Mouse (Mus musculus): ENCODE measurements at regions not wholly inside any gene's neighbourhood (a gene's known extent, or its start where the extent isn't known, plus 50 kb on each side); places are given as distances from the start of the nearest gene placed in this dataset.

DNA sequence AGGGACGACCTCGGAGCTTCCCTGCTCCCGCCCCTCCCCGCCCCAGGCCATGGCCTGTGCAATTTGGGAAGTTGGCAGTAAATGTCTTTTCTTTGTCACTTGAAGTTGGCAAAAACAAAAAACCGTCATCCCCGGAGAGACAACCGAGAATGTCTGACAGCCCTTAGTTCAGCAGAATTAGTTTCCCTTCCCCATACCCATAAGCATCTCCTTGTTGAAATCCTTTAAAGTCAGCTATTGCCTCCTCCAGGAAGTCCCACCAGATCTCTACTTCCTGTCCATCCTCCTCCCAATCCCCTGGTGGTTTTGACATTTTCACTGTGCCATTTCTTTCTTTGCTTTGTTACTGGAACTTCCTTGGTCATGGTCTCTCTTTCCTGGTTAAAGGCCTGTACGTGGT lies 54.8 kb downstream of the Foxb1 start:
- no peak for DNase-seq (ENCODE audit: low read depth, low spot score)

DNA sequence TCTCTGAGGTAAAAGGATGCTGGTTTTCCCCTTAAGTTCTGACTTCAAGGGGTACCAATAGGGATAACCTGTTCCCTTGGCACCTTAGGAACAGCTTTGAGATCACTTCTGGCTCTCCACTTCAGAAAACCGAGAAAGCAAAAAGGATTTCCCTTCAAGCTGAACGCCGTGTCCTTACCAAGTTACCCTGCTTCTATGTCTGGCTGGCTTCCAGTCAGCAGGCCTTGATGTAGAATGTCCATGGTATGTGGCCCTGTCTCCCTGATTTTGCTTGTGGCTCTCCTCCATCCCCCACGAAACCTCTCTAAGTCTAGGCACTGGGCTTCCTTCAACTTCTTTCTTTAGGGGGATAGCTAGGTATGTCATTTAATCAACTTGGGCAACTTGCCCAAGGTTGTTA lies 55.7 kb downstream of the Foxb1 start:
- DNase-seq (ENCODE audit: low read depth, low spot score) = no peak

DNA sequence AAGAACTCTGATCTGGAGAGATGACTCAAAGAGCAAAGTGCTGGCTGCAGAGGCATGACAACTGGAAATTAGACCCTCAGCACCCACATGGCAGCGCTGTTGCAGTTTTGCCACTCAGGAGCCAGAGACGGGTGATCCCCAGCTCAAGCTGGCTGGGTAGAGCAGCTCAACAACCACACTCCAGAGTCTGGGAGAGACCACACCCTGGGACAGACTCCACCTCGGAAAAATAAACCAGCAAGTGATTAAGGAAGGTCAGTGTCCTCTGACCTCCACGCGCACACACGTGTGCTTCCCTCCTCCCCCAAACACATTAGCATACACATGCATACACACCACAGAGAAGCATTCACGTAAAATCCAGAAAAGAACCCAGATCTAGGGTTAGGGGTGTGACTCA lies 57.0 kb downstream of the Foxb1 start:
- DNase-seq (ENCODE audit: low read depth, low spot score) = no peak

DNA sequence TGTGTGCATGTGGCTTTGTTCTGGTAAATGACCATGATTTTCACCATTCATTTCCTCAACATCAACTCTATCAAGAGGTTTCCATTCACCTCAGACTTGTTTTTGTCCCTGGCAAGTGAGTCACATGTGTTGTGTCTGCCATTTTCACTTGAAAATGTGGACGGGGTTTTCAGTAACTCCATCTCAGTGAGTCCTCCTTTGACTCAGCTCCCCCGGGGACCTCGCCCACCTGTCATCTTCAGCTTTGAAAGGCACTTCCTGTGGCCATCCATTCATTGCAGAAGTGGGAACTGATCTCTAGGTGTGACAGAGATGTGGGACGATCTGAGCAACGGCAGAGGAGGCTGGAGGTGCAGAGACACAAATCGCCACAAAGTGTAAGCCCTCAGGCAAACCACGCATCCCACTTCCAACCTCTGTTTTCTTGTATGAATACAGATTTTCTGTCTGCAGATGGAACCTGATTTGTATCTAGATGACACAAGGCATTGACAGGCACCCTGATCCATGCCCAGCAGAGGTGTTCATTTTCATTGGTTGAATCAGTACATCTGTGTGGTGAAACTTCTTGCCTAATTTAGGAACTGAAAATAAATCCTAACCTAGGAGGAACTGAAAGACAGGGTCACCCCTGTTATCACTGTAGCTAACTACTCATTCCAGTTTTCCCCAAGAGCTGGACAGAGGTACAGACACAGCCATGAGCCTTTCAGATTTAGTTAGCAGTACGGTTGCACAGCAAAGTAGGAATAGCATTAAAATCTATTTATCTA lies 58.4 kb downstream of the Foxb1 start:
- no peak for DNase-seq (ENCODE audit: low read depth, low spot score)

DNA sequence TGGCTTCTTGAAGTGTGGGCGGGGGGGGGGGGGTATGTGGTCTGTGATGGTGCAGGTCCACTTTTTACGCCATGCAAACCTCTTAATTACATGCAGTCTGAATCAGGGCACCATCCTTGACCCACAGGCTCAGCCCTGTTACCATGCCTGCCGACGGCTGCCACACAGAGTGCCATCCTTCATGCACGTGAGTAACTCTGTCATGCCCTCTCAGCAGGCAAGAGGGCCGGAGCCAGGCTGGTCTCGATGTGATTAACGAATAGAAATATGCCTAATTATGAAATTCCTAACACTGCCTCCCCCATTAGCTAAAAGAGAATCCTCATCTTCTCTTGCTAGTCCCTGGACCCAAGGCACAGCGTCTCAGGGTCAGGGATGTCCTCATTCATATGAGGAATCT lies 60.0 kb downstream of the Foxb1 start:
- DNase-seq (ENCODE audit: low read depth, low spot score) = no peak

DNA sequence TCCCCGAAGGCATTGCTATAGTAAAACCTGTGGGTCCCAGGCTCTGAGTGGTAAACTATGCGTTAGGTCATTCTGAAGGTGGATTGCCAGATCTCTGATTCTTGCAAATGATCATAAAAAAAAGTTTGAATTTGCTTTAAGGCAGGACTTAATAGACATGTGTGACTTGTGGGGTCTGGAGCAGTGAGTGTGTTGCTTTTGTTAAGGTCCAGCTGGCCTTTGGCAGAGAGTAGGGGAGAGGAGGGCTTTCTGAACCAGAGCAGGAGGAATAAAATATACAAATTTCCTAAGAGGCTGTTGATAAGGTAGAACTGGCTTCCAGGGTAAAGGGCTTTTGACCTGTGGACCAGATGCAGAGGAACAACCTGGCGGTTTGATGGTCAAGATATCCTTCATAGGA lies 69.0 kb downstream of the Foxb1 start:
- no peak for DNase-seq (ENCODE audit: low read depth, low spot score)

DNA sequence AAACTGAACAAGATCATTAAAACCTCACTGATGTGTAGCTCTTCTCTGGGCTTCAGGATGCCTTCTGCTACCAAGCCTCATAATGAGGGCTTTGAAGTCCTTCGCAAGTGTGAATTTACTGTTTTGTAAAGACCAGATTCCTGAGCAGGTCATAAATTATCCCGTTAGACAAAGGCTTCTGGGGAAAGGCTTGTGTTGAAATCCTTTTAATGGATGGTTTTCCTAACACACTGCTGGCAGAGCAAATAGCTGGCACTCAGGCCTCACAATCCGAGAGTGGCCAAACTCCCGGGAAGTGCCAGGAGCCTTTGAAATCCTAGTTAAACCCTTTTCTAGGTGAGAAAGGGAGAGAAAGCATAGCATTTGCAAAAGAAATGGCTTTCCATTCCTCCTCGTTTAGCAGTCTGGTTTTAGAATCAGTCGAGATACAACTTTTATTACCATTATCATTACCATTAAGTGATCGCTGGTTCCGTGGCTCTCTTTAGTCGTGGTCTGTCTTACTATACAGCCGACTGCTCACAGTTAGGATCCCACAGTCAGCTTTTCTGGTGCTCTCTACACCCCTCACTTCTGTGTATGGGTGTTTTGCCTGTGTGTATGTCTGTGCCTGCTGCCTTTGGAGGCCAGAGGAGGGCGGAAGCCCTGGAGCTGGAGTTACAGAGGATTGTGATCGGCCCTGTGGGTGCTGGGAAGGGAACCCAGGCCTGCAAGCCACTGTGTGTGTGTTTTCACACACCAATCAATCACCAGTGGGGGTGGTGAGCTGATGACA lies 73.2 kb downstream of the Foxb1 start:
- DNase-seq (ENCODE audit: low read depth, low spot score) = no peak

DNA sequence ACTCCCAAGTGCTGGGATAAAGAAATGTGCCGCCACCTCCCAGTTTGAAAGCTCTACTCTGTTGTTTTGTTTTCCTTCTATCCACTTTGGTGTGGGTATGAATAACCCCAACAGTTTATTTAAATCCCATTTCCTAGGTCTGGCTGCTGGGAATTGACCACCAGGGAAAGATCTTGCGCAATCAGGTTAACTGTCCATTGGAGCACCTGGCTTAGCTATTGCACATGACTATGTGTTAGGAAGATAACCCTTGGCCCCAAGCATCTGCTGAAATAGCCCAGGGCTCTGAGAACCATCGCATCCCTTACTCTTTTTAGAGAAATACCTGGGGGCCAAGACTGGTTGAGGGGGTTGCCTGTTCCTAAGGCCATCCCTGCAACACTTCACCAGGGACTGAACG lies 74.0 kb downstream of the Foxb1 start:
- DNase-seq (ENCODE audit: low read depth, low spot score) = no peak

DNA sequence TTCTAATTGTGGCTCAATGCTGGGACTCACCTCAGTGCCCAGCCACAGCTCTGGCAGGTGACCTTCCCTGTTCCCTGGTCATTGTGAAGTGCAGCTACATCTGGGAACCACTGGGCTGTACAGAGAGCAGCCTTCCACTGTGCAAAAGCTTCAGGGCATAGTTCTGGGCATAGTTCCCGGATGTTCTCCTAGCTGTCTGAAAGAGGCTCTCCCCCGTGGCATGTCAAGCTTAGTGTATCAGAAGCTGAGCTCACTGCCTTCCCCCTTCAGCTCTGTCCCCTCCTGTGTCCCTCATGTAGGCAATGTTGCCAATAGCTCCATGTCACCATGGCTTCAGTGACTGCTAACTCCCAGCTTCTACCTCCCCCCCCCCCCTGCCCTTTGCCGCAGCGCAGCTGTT lies 75.1 kb downstream of the Foxb1 start:
- no peak for DNase-seq (ENCODE audit: low read depth, low spot score)

DNA sequence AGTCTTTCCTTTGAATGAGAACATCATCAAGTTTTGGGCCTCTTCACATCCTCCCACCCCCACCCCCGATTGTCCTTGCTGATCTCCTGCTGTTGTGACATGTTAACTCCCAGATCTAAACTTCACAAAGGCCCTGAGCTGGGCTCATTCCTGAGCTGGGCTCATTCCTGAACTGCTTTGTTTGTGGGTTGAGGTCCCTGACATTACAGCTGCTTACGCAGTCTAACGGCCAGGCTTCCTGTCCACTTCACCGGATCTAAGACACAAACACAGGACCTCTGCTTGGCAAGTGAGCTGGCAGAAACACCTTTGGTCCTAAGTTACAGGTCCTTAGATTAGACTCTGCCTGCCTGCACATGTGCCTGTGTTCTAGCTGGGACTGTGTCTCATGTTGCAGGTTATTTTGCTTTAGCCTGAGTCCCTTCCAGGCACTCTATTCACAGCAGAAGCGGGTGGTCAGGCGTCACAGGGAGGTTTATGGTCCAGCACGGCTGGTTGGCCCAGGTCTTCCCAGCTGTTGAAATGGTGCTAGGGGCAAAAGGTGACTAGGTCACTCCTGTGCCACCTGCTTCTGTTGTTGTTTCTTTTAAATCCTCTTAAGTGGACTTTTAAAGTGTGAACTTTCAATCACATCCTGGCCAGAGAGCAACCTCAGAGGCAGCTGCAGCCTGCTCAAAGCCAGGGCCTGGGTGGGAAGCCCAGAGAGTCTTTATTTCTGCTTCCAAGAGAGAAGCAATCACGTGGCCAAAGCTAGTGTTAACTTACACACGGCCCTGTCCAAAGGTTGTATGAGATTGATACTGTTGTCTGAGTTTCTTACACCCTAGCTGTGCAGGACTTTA lies 79.1 kb downstream of the Foxb1 start:
- DNase-seq (ENCODE audit: low read depth, low spot score) = no peak

DNA sequence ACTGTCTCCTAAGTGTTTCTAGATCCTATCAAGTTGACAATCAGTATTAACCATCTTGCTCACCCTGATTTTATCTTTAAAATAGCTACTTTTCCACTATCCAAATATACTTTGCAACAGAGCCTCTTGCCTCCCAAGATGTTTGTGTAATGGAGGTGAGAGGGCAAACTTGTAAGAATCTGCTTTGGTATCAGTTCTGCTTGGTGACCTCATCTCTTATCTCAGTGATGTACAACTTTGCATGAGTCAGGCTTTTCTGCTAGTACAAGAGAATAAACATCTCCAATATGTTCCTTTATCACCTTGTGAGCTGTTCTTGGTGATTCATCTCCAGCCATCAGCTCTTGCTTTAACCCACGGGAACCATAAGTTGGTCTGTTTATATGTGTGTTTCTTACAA lies 82.1 kb downstream of the Foxb1 start:
- DNase-seq (ENCODE audit: low read depth, low spot score) = no peak

DNA sequence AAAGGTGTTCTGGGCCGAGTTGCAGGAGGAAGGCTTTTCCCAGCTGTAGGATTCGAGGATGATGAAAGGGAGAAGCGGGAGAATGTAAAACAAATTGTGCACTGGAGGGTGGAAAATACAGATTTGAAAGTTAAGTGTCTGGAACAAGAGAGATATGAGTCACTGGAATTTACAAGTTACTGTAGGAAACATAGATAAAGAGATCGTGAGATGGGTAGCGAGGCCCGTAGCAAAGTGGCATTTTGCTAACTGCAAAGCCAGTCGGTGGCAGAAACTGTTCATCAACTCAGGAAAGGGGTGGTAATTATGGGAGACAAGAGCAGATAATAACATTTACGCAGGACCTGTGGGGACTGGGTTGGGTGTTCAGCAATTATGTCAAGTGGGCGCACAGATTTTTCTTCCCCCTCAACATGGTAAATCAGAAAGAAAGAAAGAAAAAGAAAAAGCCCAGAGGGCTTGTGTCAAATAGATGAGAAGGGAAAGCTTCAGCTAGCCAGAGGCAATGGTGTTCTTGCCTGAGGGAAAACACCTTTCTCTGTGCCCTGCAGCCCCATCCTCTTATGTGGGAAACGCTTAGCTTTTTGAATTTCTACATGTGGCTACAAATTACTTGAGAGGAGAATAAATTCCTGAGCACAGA lies 87.2 kb downstream of the Foxb1 start:
- no peak for DNase-seq (ENCODE audit: low read depth, low spot score)

DNA sequence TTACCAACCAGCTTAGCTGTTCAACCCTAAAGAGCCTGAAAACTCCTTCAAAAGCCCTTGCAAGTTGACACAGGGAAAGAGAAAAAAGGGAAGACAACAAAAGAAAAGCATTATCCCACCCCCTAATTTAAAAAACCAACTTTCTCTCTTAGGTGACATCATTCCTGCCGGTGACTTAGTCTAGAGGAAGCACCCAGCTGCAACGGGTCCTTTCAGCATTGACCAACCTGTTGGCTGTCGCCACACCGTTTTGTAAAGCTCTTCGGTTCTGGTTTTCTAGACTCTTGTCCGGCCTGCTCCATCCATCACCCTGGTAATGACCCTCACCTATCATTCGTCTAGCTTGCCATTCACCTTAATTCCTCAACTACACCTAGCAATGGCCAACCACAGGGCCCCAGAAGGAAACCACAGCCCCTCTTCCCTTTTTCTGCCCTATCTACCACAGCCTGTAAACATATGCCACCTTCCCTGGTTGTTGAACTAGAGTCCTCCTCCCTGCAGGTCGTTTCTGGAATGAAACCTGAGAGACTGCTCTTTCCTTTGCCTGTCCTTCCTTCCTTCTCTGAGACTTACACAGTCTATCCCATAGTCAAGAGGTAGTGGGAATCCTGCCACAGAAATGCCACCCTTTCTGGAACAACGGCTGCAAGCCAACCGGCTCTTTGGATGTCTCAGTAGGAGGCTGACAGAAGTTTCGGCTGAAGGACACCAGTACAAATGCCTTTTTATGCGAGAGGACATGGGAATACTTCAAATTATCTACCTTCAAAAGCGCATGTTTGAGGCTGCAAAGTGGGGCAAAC lies 87.9 kb downstream of the Foxb1 start:
- DNase-seq (ENCODE audit: low read depth, low spot score) = no peak

DNA sequence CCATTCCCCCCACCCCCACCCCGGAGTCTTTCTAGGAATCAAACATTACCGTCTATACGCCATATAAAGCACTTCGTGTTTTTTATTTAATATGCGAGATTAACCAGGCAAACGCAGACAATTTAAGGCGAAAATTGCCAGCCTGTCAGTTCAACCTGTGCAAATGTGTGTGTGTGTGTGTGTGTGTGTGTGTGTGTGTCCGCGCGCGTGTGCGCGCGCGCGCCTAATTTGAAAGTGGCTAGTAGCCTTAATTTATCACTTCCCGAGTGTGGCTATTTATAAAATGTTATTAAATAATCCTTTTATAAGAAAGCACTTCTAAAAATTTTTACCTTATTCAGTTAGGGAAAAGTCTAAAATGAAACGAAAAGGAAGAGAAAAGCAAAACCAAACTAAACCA lies 89.5 kb downstream of the Foxb1 start:
- DNase-seq (ENCODE audit: low read depth, low spot score) = no peak

DNA sequence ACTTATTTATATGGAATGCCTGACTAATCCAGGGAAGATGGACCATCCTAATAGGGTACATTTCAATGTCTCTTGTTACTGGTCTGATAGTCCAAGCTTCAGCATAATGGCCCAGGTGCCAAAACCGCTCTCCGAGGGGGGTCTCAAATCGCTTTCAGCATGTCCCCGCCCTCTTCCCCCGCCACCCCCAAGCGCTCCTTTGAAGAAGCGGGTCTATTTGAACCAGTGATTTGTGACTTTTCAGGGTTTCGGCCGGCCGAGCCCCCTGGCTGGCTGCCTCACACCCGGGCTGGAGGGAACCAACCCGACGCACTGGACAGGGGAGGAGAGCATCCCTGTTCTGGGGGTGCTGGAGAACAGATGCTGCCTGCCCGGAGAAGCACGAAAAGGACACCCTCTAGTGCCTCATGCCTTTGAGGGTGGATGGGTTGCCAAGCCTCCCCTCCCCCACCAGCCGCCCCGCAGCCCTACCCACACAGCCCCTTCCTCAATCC lies 90.1 kb downstream of the Foxb1 start:
- DNase-seq (ENCODE audit: low read depth, low spot score) = no peak

DNA sequence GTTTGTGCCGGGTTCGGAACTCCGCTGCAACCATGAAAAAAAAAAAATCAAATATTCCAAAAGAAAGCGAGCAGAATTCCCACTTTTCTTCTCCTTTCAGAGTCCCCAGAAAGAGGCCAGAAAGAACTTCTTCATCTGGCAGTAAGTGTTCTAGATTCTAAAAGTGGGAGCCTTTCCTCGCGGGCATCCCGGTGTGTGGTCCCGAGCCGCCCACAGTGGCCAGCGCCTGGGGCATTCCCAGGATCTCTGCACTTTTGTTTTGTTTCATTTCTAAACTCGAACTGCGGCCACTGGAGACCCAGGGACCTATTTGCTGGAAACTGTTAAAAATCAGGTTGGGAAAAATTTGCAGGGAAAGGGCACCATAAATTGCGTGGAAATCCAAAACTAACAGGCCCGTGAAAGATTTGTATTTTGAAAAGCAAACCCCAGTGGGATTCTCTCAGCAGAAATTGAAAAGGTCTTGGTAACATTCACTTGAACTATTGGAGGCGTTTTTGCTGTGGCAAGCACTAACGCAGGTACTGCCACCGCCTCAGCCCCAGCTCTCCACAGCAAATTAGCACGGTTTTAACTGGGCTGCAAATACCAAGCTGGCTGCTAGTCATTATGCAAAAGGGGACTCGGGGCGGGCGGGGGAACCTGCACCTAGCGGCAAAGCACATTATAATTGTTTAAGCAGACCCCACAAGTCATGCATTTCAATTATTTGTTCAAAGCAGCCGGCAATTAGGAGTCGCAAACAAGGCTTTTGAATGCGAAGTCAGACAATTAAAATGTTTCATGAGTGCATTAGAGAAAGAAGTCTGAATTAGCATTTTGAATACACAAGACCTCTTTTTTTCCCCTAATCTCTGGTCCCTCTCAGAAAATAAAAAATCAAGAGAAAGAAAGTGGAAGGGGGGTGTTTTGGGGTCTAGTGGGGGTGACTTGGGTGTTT lies 90.9 kb downstream of the Foxb1 start:
- no peak for DNase-seq (ENCODE audit: low read depth, low spot score)

DNA sequence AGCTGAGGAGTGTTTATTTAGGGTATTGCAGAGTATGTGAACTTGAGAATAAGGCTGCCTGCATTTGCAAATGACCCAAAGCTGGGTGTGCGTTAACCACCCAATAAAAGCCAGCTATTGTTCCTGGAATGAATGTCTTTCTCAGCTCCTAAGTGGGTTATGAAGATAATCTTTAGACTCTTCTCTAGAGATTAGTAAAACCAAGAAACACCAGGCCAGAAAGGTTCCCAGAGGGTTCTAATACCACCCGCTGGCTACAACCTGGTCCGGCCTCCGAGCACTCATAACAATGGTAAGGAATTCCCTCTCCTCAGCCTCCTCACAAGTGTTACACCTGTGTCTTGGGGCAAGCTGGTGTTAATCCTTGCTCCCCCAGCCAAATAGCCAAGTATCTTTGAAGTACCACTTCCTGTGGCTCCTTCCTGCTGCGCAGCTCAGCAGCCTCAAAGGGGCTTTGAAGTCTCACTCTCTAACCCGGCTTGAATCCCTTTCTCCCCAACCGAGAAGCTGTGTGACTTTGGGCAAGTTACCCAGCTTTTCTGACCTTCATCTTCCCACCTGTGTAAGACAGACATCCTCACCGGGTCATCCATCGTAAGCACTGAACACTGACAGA lies 92.2 kb downstream of the Foxb1 start:
- no peak for DNase-seq (ENCODE audit: low read depth, low spot score)

DNA sequence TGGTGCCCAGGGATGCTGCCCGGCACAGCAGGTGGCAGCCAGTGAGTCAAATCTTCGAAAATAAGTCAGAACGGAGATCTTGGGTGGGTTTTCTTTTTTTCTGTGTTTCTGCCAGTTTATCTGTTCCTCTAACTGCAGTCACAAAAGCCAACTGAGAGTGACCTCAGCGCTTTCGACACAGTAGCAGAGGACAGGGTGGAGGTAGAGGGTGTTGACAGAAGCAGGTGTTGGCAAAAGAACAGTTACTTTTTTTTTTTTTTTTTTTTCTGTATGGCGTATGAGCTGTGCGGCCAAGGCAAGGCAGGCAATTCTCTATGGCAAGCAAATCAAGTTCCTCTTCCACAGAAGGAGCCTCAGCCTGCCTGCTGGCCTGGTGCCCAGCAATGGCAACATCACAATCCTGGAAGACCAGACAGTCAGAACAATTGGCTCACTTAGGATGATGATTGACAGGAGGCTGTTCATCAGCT lies 93.6 kb downstream of the Foxb1 start:
- DNase-seq (ENCODE audit: low read depth, low spot score) = no peak

DNA sequence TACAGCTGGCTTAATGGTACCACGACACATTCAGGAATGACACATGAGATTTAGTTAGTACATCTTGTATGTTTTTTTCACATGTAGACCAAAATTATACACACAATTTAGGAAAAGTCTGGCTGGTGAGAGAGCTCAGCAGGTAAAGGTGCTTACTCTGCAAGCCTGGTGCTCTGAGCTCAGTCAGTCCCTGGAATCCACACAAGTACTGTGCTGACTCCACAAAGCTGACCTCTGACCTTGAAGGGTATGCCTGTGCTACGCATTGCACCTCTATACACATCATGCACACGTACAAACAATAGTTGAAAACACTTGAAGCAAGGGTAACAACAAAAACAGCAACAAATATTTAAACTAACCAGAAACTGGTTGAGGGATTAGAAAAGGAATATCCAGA lies 96.5 kb downstream of the Foxb1 start:
- no peak for DNase-seq (ENCODE audit: low read depth, low spot score)
